Mouse (Mus musculus): ENCODE data around the gene Dglucy. TPM values are rescaled to one million over a fixed set of nuclear protein-coding genes. Genes with fewer than 3 reads are reported as not detected.

Dglucy gene
- polyA plus RNA-seq (2015; fragmentation: Nextera tagmentation; extraction: Ambion mirVana), result 1.2 and 1.4 TPM in 2 replicates

- Histone ChIP-seq H3K4me3 (replicated peaks) (peak within 1 kb of the TSS; percentile 27), H3K36me3 (replicated peaks) (no peaks in the 10 kb centered on the region), H3K9ac (no peak within 1 kb of the TSS), H3K9me3 (replicated peaks) (no peaks in the 10 kb centered on the region), H3K27ac (replicated peaks) (peak within 1 kb of the TSS; percentile 22), H3K4me1 (replicated peaks) (peaks cover 10% of the 10 kb centered on the region; the same call in 1 of the 2 replicates), H3K27me3 (no peaks in the 10 kb centered on the region), H3K4me2 (peak within 1 kb of the TSS; percentile 21; the same call in 1 of the 2 replicates)
- 31% methylated on average over 12 of the region's 12 CpGs for WGBS (ENCODE audit: insufficient replicate concordance)
- ATAC-seq (ENCODE audit: insufficient read depth), result peak; percentile 63; the same call in 1 of the 2 replicates
Observed at GRCm38 (mm10) chr12:100778934-100779865, at the start of gene Dglucy. Gene Dglucy (plus strand): TSS chr12:100779057.

GRCm38 (mm10) chr12:100735156-100735555 lies 43.7 kb upstream of the Dglucy start:
- H3K27me3 ChIP-seq, result no peaks in the 10 kb centered on the region
- ATAC-seq (ENCODE audit: insufficient read depth), result no peak
- H3K36me3 ChIP-seq (replicated peaks), result no peaks in the 10 kb centered on the region
- no peak overlapping the region for H3K4me2 ChIP-seq
- H3K4me3 ChIP-seq (replicated peaks), result no peak overlapping the region
- H3K9me3 ChIP-seq (replicated peaks), result no peaks in the 10 kb centered on the region
- H3K9ac ChIP-seq, result no peak overlapping the region
- H3K27ac ChIP-seq (replicated peaks), result no peak overlapping the region
- 61% methylated on average over 5 of the region's 5 CpGs for WGBS (ENCODE audit: insufficient replicate concordance)
- H3K4me1 ChIP-seq (replicated peaks), result no peaks in the 10 kb centered on the region; the same call in 1 of the 2 replicates

GRCm38 (mm10) chr12:100735581-100735980 lies 43.3 kb upstream of the Dglucy start:
- 79% methylated on average over 2 of the region's 2 CpGs for WGBS (ENCODE audit: insufficient replicate concordance)
- Histone ChIP-seq H3K4me2 (no peak overlapping the region), H3K36me3 (replicated peaks) (no peaks in the 10 kb centered on the region), H3K4me1 (replicated peaks) (no peaks in the 10 kb centered on the region; the same call in 1 of the 2 replicates), H3K27me3 (no peaks in the 10 kb centered on the region), H3K4me3 (replicated peaks) (no peak overlapping the region), H3K27ac (replicated peaks) (no peak overlapping the region), H3K9ac (no peak overlapping the region), H3K9me3 (replicated peaks) (no peaks in the 10 kb centered on the region)
- ATAC-seq (ENCODE audit: insufficient read depth), result no peak

GRCm38 (mm10) chr12:100738498-100738897 lies 40.4 kb upstream of the Dglucy start:
- WGBS (ENCODE audit: insufficient replicate concordance), result 60% methylated on average over 3 of the region's 3 CpGs
- Histone ChIP-seq H3K4me1 (replicated peaks) (no peaks in the 10 kb centered on the region), H3K9ac (no peak overlapping the region), H3K27me3 (no peaks in the 10 kb centered on the region), H3K4me2 (no peak overlapping the region), H3K4me3 (replicated peaks) (no peak overlapping the region), H3K27ac (replicated peaks) (no peak overlapping the region), H3K9me3 (replicated peaks) (no peaks in the 10 kb centered on the region), H3K36me3 (replicated peaks) (no peaks in the 10 kb centered on the region)
- no peak for ATAC-seq (ENCODE audit: insufficient read depth)

DNA sequence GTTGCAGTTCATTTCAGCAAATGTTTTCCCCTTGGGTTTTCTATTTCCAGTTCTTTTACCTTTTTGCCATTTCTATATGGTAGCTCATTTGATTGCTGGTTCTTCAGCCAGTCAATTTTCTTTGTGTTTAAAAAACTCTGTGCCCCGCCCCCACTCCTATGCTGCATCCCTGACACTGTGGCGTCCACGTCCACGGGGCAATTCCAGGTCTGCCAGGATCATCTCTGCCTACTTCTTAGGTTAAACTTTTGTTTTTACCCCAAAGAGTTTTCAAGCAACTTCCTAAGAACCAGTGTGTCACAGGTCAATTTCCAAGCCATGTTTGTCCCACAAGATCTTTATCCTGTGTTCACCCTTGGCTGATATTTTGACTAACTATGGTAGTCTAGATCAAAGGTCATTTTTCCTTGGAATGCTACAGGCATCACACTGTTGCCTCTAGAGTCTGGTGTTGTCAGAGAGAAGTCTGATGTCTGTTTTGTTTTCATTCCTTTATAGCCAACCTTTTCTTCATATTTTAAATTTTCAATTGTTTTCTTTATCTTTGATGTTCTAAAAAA lies 39.8 kb upstream of the Dglucy start:
- Histone ChIP-seq H3K36me3 (replicated peaks) (no peaks in the 10 kb centered on the region), H3K9ac (no peak overlapping the region), H3K4me2 (no peak overlapping the region), H3K27me3 (no peaks in the 10 kb centered on the region), H3K9me3 (replicated peaks) (no peaks in the 10 kb centered on the region), H3K4me3 (replicated peaks) (no peak overlapping the region), H3K4me1 (replicated peaks) (no peaks in the 10 kb centered on the region), H3K27ac (replicated peaks) (no peak overlapping the region)
- 64% methylated on average over 4 of the region's 4 CpGs for WGBS (ENCODE audit: insufficient replicate concordance)
- no peak for ATAC-seq (ENCODE audit: insufficient read depth)

DNA sequence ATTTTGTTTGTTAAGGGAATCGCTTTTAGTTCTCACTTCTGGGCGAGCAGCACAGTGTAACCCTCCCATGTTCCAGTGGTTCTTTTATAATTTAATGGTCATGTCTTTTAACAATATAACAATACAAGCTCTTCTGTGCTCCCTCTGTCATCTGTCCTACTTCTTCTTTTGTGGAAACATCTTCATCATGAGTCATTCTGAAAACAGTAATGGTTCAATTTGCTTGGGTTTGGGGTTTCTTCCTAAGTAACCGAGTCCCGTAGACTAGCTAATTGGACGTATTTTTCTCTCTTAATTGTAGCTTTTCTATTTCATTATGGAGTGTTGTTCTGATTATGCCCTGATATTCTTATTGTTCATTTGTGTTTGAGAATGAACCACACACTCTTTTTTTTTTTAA lies 38.5 kb upstream of the Dglucy start:
- 64% methylated on average over 5 of the region's 5 CpGs for WGBS (ENCODE audit: insufficient replicate concordance)
- H3K9me3 ChIP-seq (replicated peaks), result no peaks in the 10 kb centered on the region
- H3K27me3 ChIP-seq, result no peaks in the 10 kb centered on the region
- no peak overlapping the region for H3K4me3 ChIP-seq (replicated peaks)
- no peak for ATAC-seq (ENCODE audit: insufficient read depth)
- H3K27ac ChIP-seq (replicated peaks), result no peak overlapping the region
- H3K9ac ChIP-seq, result no peak overlapping the region
- no peak overlapping the region for H3K4me2 ChIP-seq
- no peaks in the 10 kb centered on the region for H3K36me3 ChIP-seq (replicated peaks)
- no peaks in the 10 kb centered on the region for H3K4me1 ChIP-seq (replicated peaks)

GRCm38 (mm10) chr12:100742468-100742867 lies 36.4 kb upstream of the Dglucy start:
- Histone ChIP-seq H3K9me3 (replicated peaks) (no peaks in the 10 kb centered on the region), H3K4me3 (replicated peaks) (no peak overlapping the region), H3K36me3 (replicated peaks) (no peaks in the 10 kb centered on the region), H3K4me2 (no peak overlapping the region), H3K4me1 (replicated peaks) (no peaks in the 10 kb centered on the region), H3K9ac (no peak overlapping the region), H3K27ac (replicated peaks) (no peak overlapping the region), H3K27me3 (no peaks in the 10 kb centered on the region)
- WGBS (ENCODE audit: insufficient replicate concordance), result 44% methylated on average over 2 of the region's 2 CpGs
- no peak for ATAC-seq (ENCODE audit: insufficient read depth)

DNA sequence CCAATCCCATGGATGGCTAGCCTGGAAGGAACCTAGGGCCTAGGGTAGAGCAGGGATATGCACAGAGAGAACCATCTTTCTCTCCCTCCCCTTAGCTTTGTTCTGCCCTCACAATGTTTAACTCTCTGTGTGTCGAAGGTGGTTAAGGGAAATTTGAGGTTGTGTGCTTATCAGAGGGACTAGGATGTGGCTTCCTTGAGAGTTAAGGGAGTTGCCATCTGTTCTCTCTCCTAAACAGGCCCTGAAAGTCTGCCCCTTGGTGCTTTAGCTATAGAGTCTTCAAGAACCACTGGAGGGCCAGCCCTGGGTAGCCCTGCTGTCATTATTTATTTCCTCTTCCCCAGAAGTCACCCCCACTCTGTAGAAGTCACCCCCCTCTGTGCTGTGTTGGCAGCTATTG lies 25.9 kb upstream of the Dglucy start:
- ATAC-seq (ENCODE audit: insufficient read depth), result no peak
- Histone ChIP-seq H3K9me3 (replicated peaks) (no peaks in the 10 kb centered on the region), H3K27me3 (no peaks in the 10 kb centered on the region), H3K4me2 (no peak overlapping the region), H3K9ac (no peak overlapping the region), H3K4me1 (replicated peaks) (no peaks in the 10 kb centered on the region), H3K4me3 (replicated peaks) (no peak overlapping the region), H3K36me3 (replicated peaks) (no peaks in the 10 kb centered on the region), H3K27ac (replicated peaks) (no peak overlapping the region)
- WGBS (ENCODE audit: insufficient replicate concordance), result 12% methylated on average over 1 of the region's 1 CpGs

- H3K36me3 ChIP-seq (replicated peaks), result no peaks in the 10 kb centered on the region
- H3K27ac ChIP-seq (replicated peaks), result no peak overlapping the region
- no peak overlapping the region for H3K9ac ChIP-seq
- 56% methylated on average over 1 of the region's 1 CpGs for WGBS (ENCODE audit: insufficient replicate concordance)
- H3K4me3 ChIP-seq (replicated peaks), result no peak overlapping the region
- H3K4me1 ChIP-seq (replicated peaks), result no peaks in the 10 kb centered on the region
- no peak for ATAC-seq (ENCODE audit: insufficient read depth)
- no peaks in the 10 kb centered on the region for H3K27me3 ChIP-seq
- H3K9me3 ChIP-seq (replicated peaks), result no peaks in the 10 kb centered on the region
- H3K4me2 ChIP-seq, result no peak overlapping the region
Observed at GRCm38 (mm10) chr12:100753716-100754115, 25.1 kb upstream of the Dglucy start.

DNA sequence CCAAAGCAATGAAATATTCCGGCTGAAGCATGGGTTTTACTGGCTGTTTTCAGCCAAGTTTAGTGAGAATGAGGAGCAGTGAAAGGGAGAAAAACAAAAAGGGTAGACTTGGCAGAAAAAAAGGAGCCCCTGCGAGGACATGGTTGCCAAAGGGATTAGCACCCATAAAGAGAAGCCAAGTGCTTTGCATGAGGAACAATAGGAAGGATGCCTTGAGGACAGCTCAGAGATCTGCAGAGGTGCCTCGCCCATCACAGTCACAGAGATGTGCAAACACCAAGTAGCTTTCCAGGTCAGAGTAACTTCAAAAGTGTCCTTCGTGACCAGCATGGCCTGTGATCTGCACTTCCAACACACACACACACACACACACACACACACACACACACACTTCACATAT lies 21.4 kb upstream of the Dglucy start:
- H3K27me3 ChIP-seq, result no peaks in the 10 kb centered on the region
- no peaks in the 10 kb centered on the region for H3K36me3 ChIP-seq (replicated peaks)
- no peak for ATAC-seq (ENCODE audit: insufficient read depth)
- WGBS (ENCODE audit: insufficient replicate concordance), result 48% methylated on average over 4 of the region's 4 CpGs
- H3K4me2 ChIP-seq, result no peak overlapping the region
- no peak overlapping the region for H3K27ac ChIP-seq (replicated peaks)
- H3K9me3 ChIP-seq (replicated peaks), result no peaks in the 10 kb centered on the region
- H3K9ac ChIP-seq, result no peak overlapping the region
- no peak overlapping the region for H3K4me3 ChIP-seq (replicated peaks)
- H3K4me1 ChIP-seq (replicated peaks), result no peaks in the 10 kb centered on the region

- Histone ChIP-seq H3K36me3 (replicated peaks) (no peaks in the 10 kb centered on the region), H3K27me3 (no peaks in the 10 kb centered on the region), H3K4me3 (replicated peaks) (no peak overlapping the region), H3K4me2 (no peak overlapping the region), H3K27ac (replicated peaks) (no peak overlapping the region), H3K9ac (no peak overlapping the region), H3K4me1 (replicated peaks) (peaks cover 2% of the 10 kb centered on the region; the same call in 1 of the 2 replicates), H3K9me3 (replicated peaks) (no peaks in the 10 kb centered on the region)
- WGBS (ENCODE audit: insufficient replicate concordance), result 58% methylated on average over 11 of the region's 11 CpGs
- no peak for ATAC-seq (ENCODE audit: insufficient read depth)
Observed at GRCm38 (mm10) chr12:100762663-100763425, 16.0 kb upstream of the Dglucy start.
